Mouse (Mus musculus): Measurements from ENCODE around the gene Zc3h10.
A peak's percentile ranks its signal among the peaks of the same experiment; 100 is the strongest.

DNA sequence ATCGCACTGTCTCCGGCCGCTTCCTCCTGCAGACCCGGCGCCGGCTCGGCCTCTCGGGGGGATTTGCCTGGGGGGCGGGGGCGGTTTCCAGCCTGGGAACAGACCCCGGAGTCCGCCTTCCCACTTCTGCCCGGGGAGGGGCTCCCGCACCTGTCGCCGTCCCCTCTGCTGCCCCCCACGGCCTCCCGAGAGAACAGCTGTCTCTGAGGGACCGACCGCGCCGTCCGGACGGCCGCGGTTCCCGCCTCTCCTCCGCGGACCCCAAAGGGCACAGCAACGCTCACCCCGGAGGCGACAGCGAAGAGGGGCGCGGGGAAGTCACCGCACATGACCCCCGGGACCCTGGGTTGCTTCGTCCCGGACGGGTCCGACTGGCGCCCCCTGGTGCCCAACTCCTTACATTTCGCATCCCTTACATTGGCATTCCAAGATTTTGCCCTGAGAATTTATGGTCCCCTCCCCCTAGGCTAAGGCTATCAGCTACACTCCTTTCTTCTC is 42.7 kb upstream of the Zc3h10 start:
- peak; percentile 77 for TF ChIP-seq CTCF (IDR thresholded peaks at IDR 0.05; ENCODE audit: low read depth)
- no peak for TF ChIP-seq EP300 (IDR thresholded peaks at IDR 0.05; ENCODE audit: low read depth)
